Mouse (Mus musculus): Measurements from ENCODE around the gene Ahcy.
"Not testable (repeated sequence)": the region's sequence is repeated elsewhere in the genome, so short reads cannot be mapped to it uniquely, and the experiment has no call there.

Gene Ahcy

GRCm38 (mm10) chr2:155073978-155074765, at the start of gene Ahcy:
TSS of gene Ahcy (minus strand) at chr2:155074497.
- DNase-seq, result peak; percentile 95

GRCm38 (mm10) chr2:155115216-155115830, 41.0 kb upstream of the Ahcy start:
- DNase-seq, result no peak

- DNase-seq, result not testable (repeated sequence)
Measured at GRCm38 (mm10) chr2:155107276-155107675, 33.0 kb upstream of the Ahcy start.

GRCm38 (mm10) chr2:155103607-155104006, 29.3 kb upstream of the Ahcy start:
- DNase-seq, result no peak

GRCm38 (mm10) chr2:155101761-155102181, 27.5 kb upstream of the Ahcy start:
- DNase-seq, result no peak

- DNase-seq, result no peak
Measured at GRCm38 (mm10) chr2:155100796-155101259, 26.5 kb upstream of the Ahcy start.

- DNase-seq, result no peak
Measured at GRCm38 (mm10) chr2:155099994-155100795, 25.9 kb upstream of the Ahcy start.

- peak; percentile 23 for DNase-seq
Measured at GRCm38 (mm10) chr2:155099421-155099820, 25.1 kb upstream of the Ahcy start.

GRCm38 (mm10) chr2:155098720-155099380, 24.6 kb upstream of the Ahcy start:
- DNase-seq, result peak; percentile 58

- no peak for DNase-seq
Measured at GRCm38 (mm10) chr2:155093418-155093817, 19.1 kb upstream of the Ahcy start.

GRCm38 (mm10) chr2:155091743-155092075, 17.4 kb upstream of the Ahcy start:
- no peak for DNase-seq

- no peak for DNase-seq
Measured at GRCm38 (mm10) chr2:155090909-155091742, 16.8 kb upstream of the Ahcy start.

- DNase-seq, result no peak
Measured at GRCm38 (mm10) chr2:155088264-155088663, 14.0 kb upstream of the Ahcy start.

GRCm38 (mm10) chr2:155086328-155086727, 12.0 kb upstream of the Ahcy start:
- peak; percentile 42 for DNase-seq

- DNase-seq, result no peak
Measured at GRCm38 (mm10) chr2:155084546-155084945, 10.2 kb upstream of the Ahcy start.

GRCm38 (mm10) chr2:155082121-155082803, 8.0 kb upstream of the Ahcy start:
- peak; percentile 82 for DNase-seq

- DNase-seq, result no peak
Measured at GRCm38 (mm10) chr2:155081056-155081455, 6.8 kb upstream of the Ahcy start.

GRCm38 (mm10) chr2:155080179-155080530, 5.9 kb upstream of the Ahcy start:
- no peak for DNase-seq

GRCm38 (mm10) chr2:155079500-155080178, 5.3 kb upstream of the Ahcy start:
- no peak for DNase-seq

- no peak for DNase-seq
Measured at GRCm38 (mm10) chr2:155075649-155076048, 1.4 kb upstream of the Ahcy start.
